Mouse (Mus musculus): ENCODE measurements at regions not wholly inside any gene's neighbourhood (a gene's known extent, or its start where the extent isn't known, plus 50 kb on each side); places are given as distances from the start of the nearest gene placed in this dataset.

- no peak overlapping the region for H3K4me2 ChIP-seq
- no peak overlapping the region for H3K4me3 ChIP-seq (replicated peaks)
- no peaks in the 10 kb centered on the region for H3K27me3 ChIP-seq
- no peaks in the 10 kb centered on the region for H3K36me3 ChIP-seq
- no peaks in the 10 kb centered on the region for H3K4me1 ChIP-seq (replicated peaks)
- no peak overlapping the region for H3K27ac ChIP-seq
- no peaks in the 10 kb centered on the region for H3K9me3 ChIP-seq
- H3K9ac ChIP-seq (replicated peaks): no peak overlapping the region
- no peak for ATAC-seq (ENCODE audit: insufficient number of reproducible peaks, insufficient read depth, low FRiP score, low TSS enrichment, low read depth)
Observed at GRCm38 (mm10) chr5:18163515-18163914, 196.6 kb downstream of the Gnai1 start.

GRCm38 (mm10) chr5:18177810-18178209 is 182.3 kb downstream of the Gnai1 start:
- H3K27me3 ChIP-seq: no peaks in the 10 kb centered on the region
- H3K9ac ChIP-seq (replicated peaks): no peak overlapping the region
- ATAC-seq (ENCODE audit: insufficient number of reproducible peaks, insufficient read depth, low FRiP score, low TSS enrichment, low read depth): no peak
- H3K27ac ChIP-seq: no peak overlapping the region
- no peak overlapping the region for H3K4me2 ChIP-seq
- no peaks in the 10 kb centered on the region for H3K9me3 ChIP-seq
- WGBS: 74% methylated on average over 3 of the region's 3 CpGs
- H3K4me1 ChIP-seq (replicated peaks): no peaks in the 10 kb centered on the region
- H3K4me3 ChIP-seq (replicated peaks): no peak overlapping the region
- H3K36me3 ChIP-seq: no peaks in the 10 kb centered on the region

DNA sequence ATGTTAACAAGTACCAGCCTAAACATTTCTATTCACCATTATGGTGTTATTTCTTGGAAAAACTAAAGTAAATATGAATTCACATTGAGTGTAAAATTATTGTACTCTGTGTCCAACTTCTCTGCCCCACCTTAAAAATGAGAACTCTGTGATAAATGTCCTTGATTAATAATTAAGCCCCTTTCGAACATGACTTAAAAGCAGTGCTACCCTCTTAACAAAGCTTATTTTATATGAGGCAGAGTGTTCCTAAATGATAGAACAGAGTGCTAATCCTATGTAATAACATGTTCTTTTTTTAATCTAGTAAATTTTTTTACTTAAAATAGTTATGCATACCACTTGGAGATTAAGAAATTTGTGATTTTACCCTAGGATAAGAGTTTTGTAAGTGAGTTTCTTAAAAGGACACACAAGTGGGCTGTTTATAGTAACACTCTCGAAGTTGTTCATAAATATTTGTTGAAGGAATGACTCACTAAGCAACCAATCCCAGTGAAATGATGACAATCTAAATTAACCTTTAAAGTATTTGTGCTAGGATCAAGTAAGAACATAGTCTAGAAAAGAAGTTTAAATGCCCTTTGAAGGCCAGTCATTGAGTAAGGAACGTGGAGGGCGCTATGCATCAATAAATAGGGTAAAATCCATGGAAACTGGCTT is 148.6 kb downstream of the Gnai1 start:
- Histone ChIP-seq H3K9me3 (no peaks in the 10 kb centered on the region), H3K36me3 (no peaks in the 10 kb centered on the region), H3K27ac (no peak overlapping the region), H3K4me2 (no peak overlapping the region), H3K4me1 (replicated peaks) (no peaks in the 10 kb centered on the region), H3K4me3 (replicated peaks) (no peak overlapping the region), H3K9ac (replicated peaks) (no peak overlapping the region), H3K27me3 (no peaks in the 10 kb centered on the region)
- 78% methylated on average over 4 of the region's 4 CpGs for WGBS
- ATAC-seq (ENCODE audit: insufficient number of reproducible peaks, insufficient read depth, low FRiP score, low TSS enrichment, low read depth): no peak

All from limb, embryonic 12.5 days (tissue).